Mouse (Mus musculus) lung, embryonic 14.5 days (tissue): ENCODE measurements around the gene Scamp5. TPM values are rescaled to one million over a fixed set of nuclear protein-coding genes. Genes with fewer than 3 reads are reported as not detected.
A peak's percentile ranks its signal among the peaks of the same experiment; 100 is the strongest.

Experiments used
- ATAC-seq: fragments of 200-750 bp; cut with Nextera tagmentation; 2 replicates; pipeline ENCODE4 v1.8.0; 2017; ENCODE audit warnings: mild to moderate bottlenecking, moderate TSS enrichment, moderate library complexity; ENCODE audit not compliant: insufficient read depth
- DNase-seq: peaks from one replicate; pipeline ENCODE4 v3.0.0-alpha.2; 2015
- H3K27ac ChIP-seq: fragments of 300-500 bp; sonication (generic); 2 replicates; pipeline ENCODE4 v1.5.1; 2014; ENCODE audit warnings: low read depth, mild to moderate bottlenecking, moderate library complexity
- H3K27me3 ChIP-seq: fragments of 300-500 bp; sonication (generic); 2 replicates; pipeline ENCODE4 v1.6.1; 2014; ENCODE audit warnings: low read length, control low read depth; ENCODE audit not compliant: insufficient read depth
- H3K36me3 ChIP-seq: fragments of 300-500 bp; sonication (generic); 2 replicates; pipeline ENCODE4 v1.6.1; 2014; ENCODE audit warnings: control low read depth; ENCODE audit not compliant: insufficient read depth
- H3K4me1 ChIP-seq: fragments of 300-500 bp; sonication (generic); 2 replicates; pipeline ENCODE4 v1.6.1; 2014; ENCODE audit warnings: antibody characterized with exemption, control low read depth; ENCODE audit not compliant: insufficient read depth
- H3K4me2 ChIP-seq: fragments of 300-500 bp; sonication (generic); 2 replicates; pipeline ENCODE4 v1.6.1; 2014; ENCODE audit warnings: mild to moderate bottlenecking
- H3K4me3 ChIP-seq: fragments of 300-500 bp; sonication (generic); 2 replicates; pipeline ENCODE4 v1.5.1; 2014; ENCODE audit warnings: low read depth, low read length
- H3K9ac ChIP-seq: fragments of 300-500 bp; sonication (generic); 2 replicates; pipeline ENCODE4 v1.6.1; 2014
- H3K9me3 ChIP-seq: fragments of 300-500 bp; sonication (generic); 2 replicates; pipeline ENCODE4 v1.6.1; 2016; ENCODE audit warnings: low read depth, low read length, control low read depth
- CTCF ChIP-seq: IDR thresholded peaks from 2 replicates; pipeline ENCODE4 v1.5.1; 2016; ENCODE audit warnings: antibody characterized with exemption, low read depth
- WGBS: fragments of 180-500 bp; shearing (Covaris S2); extraction: QIAGEN DNeasy Blood & Tissue Kit; methylation state at CpG from one replicate; pipeline ENCODE4 v1.1.7; 2014; 5-methylcytosine and 5-hydroxymethylcytosine counted together
- polyA plus RNA-seq: library from polyadenylated mRNA; unstranded; fragments of >200 nt; fragmentation: Nextera tagmentation; extraction: Ambion mirVana; gene quantifications from 2 replicates; pipeline ENCODE4 v1.2.1, GENCODE M21; 2014

The Scamp5 gene
- polyA plus RNA-seq, 1 experiment from 2014 or later: 4.9 TPM

DNA sequence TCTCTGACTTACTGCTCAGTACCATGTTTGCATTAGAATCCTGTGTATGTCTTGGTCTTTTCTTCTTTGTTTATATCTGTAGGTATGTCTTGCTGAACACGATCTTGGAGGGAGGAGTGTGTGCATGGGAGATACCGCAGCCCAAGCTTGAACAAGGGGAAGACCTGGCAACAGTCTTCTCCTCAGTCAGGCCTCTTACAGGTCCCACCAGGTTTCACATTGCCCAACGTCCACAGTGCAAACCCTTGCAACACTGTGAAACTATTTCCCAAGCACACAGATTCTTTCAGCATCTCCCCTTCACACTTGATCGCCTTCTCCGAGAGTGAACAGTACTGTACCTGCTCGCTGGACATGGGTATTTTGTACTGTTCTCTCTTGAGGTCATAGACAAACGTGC lies 19.9 kb upstream of the Scamp5 start:
- no peaks in the 10 kb centered on the region for H3K36me3 ChIP-seq
- no peak for TF ChIP-seq CTCF
- no peaks in the 10 kb centered on the region for H3K4me1 ChIP-seq
- no peaks in the 10 kb centered on the region for H3K9me3 ChIP-seq
- 60% methylated on average over 7 of the region's 7 CpGs for WGBS
- H3K27me3 ChIP-seq: no peaks in the 10 kb centered on the region
- no peak overlapping the region for H3K9ac ChIP-seq
- H3K4me3 ChIP-seq: no peak overlapping the region
- no peak for DNase-seq
- no peak for ATAC-seq
- no peak overlapping the region for H3K27ac ChIP-seq
- H3K4me2 ChIP-seq: no peak overlapping the region

GRCm38 (mm10) chr9:57485774-57486173 lies 17.9 kb upstream of the Scamp5 start:
- no peak overlapping the region for H3K4me2 ChIP-seq
- peak; percentile 99 for TF ChIP-seq CTCF
- no peaks in the 10 kb centered on the region for H3K36me3 ChIP-seq
- 14% methylated on average over 7 of the region's 7 CpGs for WGBS
- H3K27me3 ChIP-seq: no peaks in the 10 kb centered on the region
- H3K9me3 ChIP-seq: no peaks in the 10 kb centered on the region
- H3K27ac ChIP-seq: no peak overlapping the region
- ATAC-seq (no peak), DNase-seq (peak; percentile 93)
- no peak overlapping the region for H3K4me3 ChIP-seq
- H3K4me1 ChIP-seq: no peaks in the 10 kb centered on the region
- no peak overlapping the region for H3K9ac ChIP-seq

- no peak for TF ChIP-seq CTCF
- H3K4me3 ChIP-seq: no peak overlapping the region
- 68% methylated on average over 4 of the region's 4 CpGs for WGBS
- no peak overlapping the region for H3K4me2 ChIP-seq
- ATAC-seq (no peak), DNase-seq (no peak)
- H3K27me3 ChIP-seq: 0 out of 2 replicates have a peak, but pooled peaks cover 5% of the 10 kb centered on the region
- no peaks in the 10 kb centered on the region for H3K4me1 ChIP-seq
- H3K9me3 ChIP-seq: no peaks in the 10 kb centered on the region
- H3K9ac ChIP-seq: no peak overlapping the region
- H3K27ac ChIP-seq: no peak overlapping the region
- H3K36me3 ChIP-seq: no peaks in the 10 kb centered on the region
Measured at GRCm38 (mm10) chr9:57468914-57469313, 1.1 kb upstream of the Scamp5 start.

DNA sequence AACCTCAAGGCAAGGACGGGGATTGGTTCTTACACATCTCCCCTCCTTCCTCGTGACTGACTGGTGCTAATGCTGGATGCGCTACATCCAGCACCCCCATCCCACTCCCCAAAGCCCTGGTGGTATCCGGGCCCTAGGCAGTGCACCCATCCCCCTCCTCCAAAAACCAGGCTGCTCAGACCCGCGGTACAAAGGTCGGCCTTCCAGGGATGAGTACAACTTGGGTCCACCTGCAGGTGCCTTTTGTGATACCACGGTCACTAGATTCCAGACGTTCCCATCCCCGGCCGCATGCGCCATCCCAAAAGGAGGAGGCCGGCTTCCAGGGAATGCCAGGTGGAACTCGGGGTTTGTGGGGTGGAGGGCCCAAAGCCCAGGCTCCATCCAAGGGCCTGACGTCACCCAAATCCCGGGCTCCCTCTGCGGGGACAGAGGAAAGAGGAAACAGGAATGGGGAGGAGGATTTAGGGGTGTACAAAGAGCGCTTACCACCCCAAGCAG lies 539 bp downstream of the Scamp5 start:
- ATAC-seq (peak; percentile 66), DNase-seq (peak; percentile 22)
- TF ChIP-seq CTCF: no peak

DNA sequence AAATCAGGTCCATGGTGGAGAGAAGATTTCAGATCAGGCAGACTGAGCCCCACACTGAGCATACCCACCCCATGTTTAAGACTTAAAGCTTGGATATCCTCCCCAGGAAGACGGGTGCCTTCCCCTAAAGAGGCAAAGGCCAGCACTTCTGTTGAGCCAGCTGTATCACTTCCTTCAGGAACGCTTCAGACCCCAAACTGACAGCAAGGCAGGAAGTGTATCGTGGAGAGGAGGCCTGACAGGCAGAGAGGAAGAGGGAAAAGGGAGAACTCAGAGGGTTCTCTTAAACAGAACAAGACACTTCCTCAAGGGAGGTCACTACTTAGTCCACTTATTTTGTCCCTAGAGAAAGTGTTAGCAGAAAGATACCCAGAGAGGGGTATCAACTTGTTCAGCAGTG lies 1.8 kb downstream of the Scamp5 start:
- Histone ChIP-seq H3K36me3 (no peaks in the 10 kb centered on the region), H3K27ac (no peak overlapping the region), H3K4me3 (no peak overlapping the region), H3K4me2 (no peak overlapping the region), H3K9ac (no peak overlapping the region), H3K27me3 (0 out of 2 replicates have a peak, but pooled peaks cover 5% of the 10 kb centered on the region), H3K9me3 (no peaks in the 10 kb centered on the region), H3K4me1 (no peaks in the 10 kb centered on the region)
- ATAC-seq (no peak), DNase-seq (no peak)
- TF ChIP-seq CTCF: no peak
- WGBS: 23% methylated on average over 3 of the region's 3 CpGs

More for the DNA sequence above, 539 bp downstream of the Scamp5 start:
- H3K27ac ChIP-seq: no peak overlapping the region
- H3K36me3 ChIP-seq: no peaks in the 10 kb centered on the region
- peak overlapping the region; percentile 90 for H3K4me2 ChIP-seq
- H3K9me3 ChIP-seq: no peaks in the 10 kb centered on the region
- H3K27me3 ChIP-seq: 0 out of 2 replicates have a peak, but pooled peaks cover 5% of the 10 kb centered on the region
- H3K4me3 ChIP-seq: peak overlapping the region; percentile 55
- H3K9ac ChIP-seq: peak overlapping the region; percentile 58
- H3K4me1 ChIP-seq: no peaks in the 10 kb centered on the region
- WGBS: 2% methylated on average over 18 of the region's 18 CpGs

DNA sequence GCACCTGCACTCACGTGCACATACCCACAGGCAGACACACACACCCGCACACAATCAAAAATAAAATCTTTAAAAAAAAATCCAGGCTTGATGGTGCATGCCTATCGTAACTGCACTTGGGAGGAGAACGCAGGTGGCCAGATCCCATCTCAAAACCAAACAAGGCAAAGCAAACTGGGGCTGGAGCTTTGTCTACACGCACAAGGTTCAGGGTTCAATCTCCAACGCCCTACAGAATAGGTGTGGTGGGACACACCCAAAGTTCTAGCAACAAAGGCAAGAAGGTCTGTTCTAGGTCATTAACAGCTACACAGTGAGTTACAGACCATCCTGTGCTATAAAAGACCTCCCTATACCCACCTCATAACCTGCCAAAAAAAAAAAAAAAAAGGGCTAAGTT lies 5.0 kb downstream of the Scamp5 start:
- 71% methylated on average over 6 of the region's 6 CpGs for WGBS
- no peak overlapping the region for H3K27ac ChIP-seq

DNA sequence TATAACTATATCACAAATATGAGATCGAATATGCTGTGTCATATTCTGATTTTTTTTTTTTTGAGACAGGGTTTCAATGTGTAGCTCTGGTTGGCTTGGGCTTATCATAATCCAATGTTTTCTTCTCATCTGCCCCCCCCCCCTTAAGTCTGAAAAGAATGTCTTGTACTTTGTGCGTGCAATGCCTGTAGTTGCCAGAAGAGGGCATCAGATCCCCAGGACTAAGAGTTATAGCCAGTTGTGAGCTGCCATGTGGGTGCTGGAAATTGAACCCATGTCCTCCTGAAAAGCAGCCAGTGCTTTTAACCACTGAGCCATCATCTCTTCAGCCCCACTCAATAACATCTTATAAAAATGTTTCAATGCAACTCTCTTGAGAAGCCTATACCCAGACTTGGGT lies 8.2 kb downstream of the Scamp5 start:
- Histone ChIP-seq H3K27me3 (no peaks in the 10 kb centered on the region), H3K4me1 (no peaks in the 10 kb centered on the region), H3K4me3 (no peak overlapping the region), H3K4me2 (no peak overlapping the region), H3K9ac (no peak overlapping the region), H3K9me3 (no peaks in the 10 kb centered on the region), H3K36me3 (no peaks in the 10 kb centered on the region), H3K27ac (no peak overlapping the region)
- 95% methylated on average over 2 of the region's 2 CpGs for WGBS
- TF ChIP-seq CTCF: peak; percentile 27
- no peak for DNase-seq
- ATAC-seq: no peak

More for the DNA sequence above, 5.0 kb downstream of the Scamp5 start:
- ATAC-seq (no peak), DNase-seq (no peak)
- H3K4me3 ChIP-seq: no peak overlapping the region
- 0 out of 2 replicates have a peak, but pooled peaks cover 5% of the 10 kb centered on the region for H3K27me3 ChIP-seq
- TF ChIP-seq CTCF: no peak
- H3K36me3 ChIP-seq: no peaks in the 10 kb centered on the region
- no peaks in the 10 kb centered on the region for H3K4me1 ChIP-seq
- H3K9me3 ChIP-seq: no peaks in the 10 kb centered on the region
- no peak overlapping the region for H3K4me2 ChIP-seq
- no peak overlapping the region for H3K9ac ChIP-seq
